9 mouse cellular contexts compared by ENCODE assay signal in genomic region chr10:83353680-83354332, GRCm38 (mm10). TPM values are rescaled to one million over a fixed set of nuclear protein-coding genes. Genes with fewer than 3 reads are reported as not detected.
DNase-seq lines count a peak whose midpoint lies in the region; ATAC-seq and TF ChIP-seq lines count a peak whose summit lies in the region.
"Had no signal": no experiment of that assay in that cellular context is flagged by ENCODE, and none has a peak within 500 bp of the region (broad histone marks: within the 10 kb centered on the region; RNA-seq: fewer than 3 reads in every experiment).

No protein-coding gene starts in this region.

- no peaks in the 10 kb centered on the region for H3K36me3 ChIP-seq in midbrain, embryonic 14.5 days (ENCODE audit: control insufficient read depth, insufficient read depth, low read length)
- no peaks in the 10 kb centered on the region for H3K36me3 ChIP-seq in midbrain, embryonic 13.5 days
- no peaks in the 10 kb centered on the region for H3K36me3 ChIP-seq in intestine, embryonic 15.5 days
- no peaks in the 10 kb centered on the region for H3K36me3 ChIP-seq in forebrain, embryonic 14.5 days (ENCODE audit: control insufficient read depth, insufficient read depth, low read length)
- H3K36me3 ChIP-seq: limb, embryonic 13.5 days had no signal

- no peak for TF ChIP-seq POLR2A in cerebellum, adult 2 months (IDR thresholded peaks at IDR 0.05; ENCODE audit: borderline replicate concordance, insufficient read depth, low read length)

- no peak overlapping the region for H3K9ac ChIP-seq in midbrain, embryonic 14.5 days (replicated peaks; ENCODE audit: low read length)
- H3K9ac ChIP-seq in midbrain, embryonic 13.5 days (replicated peaks), result no peak overlapping the region
- H3K9ac ChIP-seq in intestine, embryonic 15.5 days, result no peak overlapping the region
- no peak overlapping the region for H3K9ac ChIP-seq in forebrain, embryonic 14.5 days (ENCODE audit: low read length)
- H3K9ac ChIP-seq: limb, embryonic 13.5 days had no signal

- no peaks in the 10 kb centered on the region for H3K9me3 ChIP-seq in midbrain, embryonic 14.5 days (ENCODE audit: control insufficient read depth, low read length)
- H3K9me3 ChIP-seq in midbrain, embryonic 13.5 days, result no peaks in the 10 kb centered on the region
- H3K9me3 ChIP-seq in intestine, embryonic 15.5 days, result no peaks in the 10 kb centered on the region
- no peaks in the 10 kb centered on the region for H3K9me3 ChIP-seq in forebrain, embryonic 14.5 days (replicated peaks; ENCODE audit: control insufficient read depth, low read length)
- H3K9me3 ChIP-seq: limb, embryonic 13.5 days had no signal

- no peak for TF ChIP-seq CTCF in cerebellum, adult 2 months (IDR thresholded peaks at IDR 0.05; ENCODE audit: borderline replicate concordance, insufficient read depth, low read depth, low read length)

- H3K4me3 ChIP-seq in midbrain, embryonic 14.5 days (replicated peaks; ENCODE audit: low read depth, low read length), result no peak overlapping the region
- H3K4me3 ChIP-seq in midbrain, embryonic 13.5 days (replicated peaks), result no peak overlapping the region
- no peak overlapping the region for H3K4me3 ChIP-seq in intestine, embryonic 15.5 days (replicated peaks)
- no peak overlapping the region for H3K4me3 ChIP-seq in cerebellum, adult 2 months (replicated peaks; ENCODE audit: insufficient read depth, low read depth, low read length)
- no peak overlapping the region for H3K4me3 ChIP-seq in forebrain, embryonic 14.5 days (ENCODE audit: low read depth, low read length)
- H3K4me3 ChIP-seq: limb, embryonic 13.5 days had no signal

- peak overlapping the region; percentile 14; the same call in 1 of the 2 replicates for H3K27ac ChIP-seq in midbrain, embryonic 14.5 days (replicated peaks; ENCODE audit: low read depth, low read length)
- no peak overlapping the region for H3K27ac ChIP-seq in midbrain, embryonic 13.5 days
- no peak overlapping the region for H3K27ac ChIP-seq in intestine, embryonic 15.5 days
- no peak overlapping the region for H3K27ac ChIP-seq in cerebellum, adult 2 months (ENCODE audit: insufficient read depth, low read length)
- H3K27ac ChIP-seq in forebrain, embryonic 14.5 days (ENCODE audit: low read depth, low read length), result no peak overlapping the region
- H3K27ac ChIP-seq: limb, embryonic 13.5 days had no signal

- H3K4me1 ChIP-seq in midbrain, embryonic 14.5 days (ENCODE audit: control insufficient read depth, insufficient read depth, low read length), result no peaks in the 10 kb centered on the region
- 0 out of 2 replicates have a peak, but pooled peaks cover 4% of the 10 kb centered on the region for H3K4me1 ChIP-seq in midbrain, embryonic 13.5 days (replicated peaks)
- peaks cover 5% of the 10 kb centered on the region; the same call in 1 of the 2 replicates for H3K4me1 ChIP-seq in intestine, embryonic 15.5 days (replicated peaks)
- peaks cover 3% of the 10 kb centered on the region; the same call in 1 of the 2 replicates for H3K4me1 ChIP-seq in cerebellum, adult 2 months (ENCODE audit: control insufficient read depth, insufficient read depth, low read length)
- no peaks in the 10 kb centered on the region for H3K4me1 ChIP-seq in forebrain, embryonic 14.5 days (ENCODE audit: control insufficient read depth, insufficient read depth, low read length)

- no peak overlapping the region for H3K4me2 ChIP-seq in midbrain, embryonic 14.5 days (ENCODE audit: low read length)
- H3K4me2 ChIP-seq in midbrain, embryonic 13.5 days (replicated peaks), result no peak overlapping the region
- H3K4me2 ChIP-seq in intestine, embryonic 15.5 days (replicated peaks), result peak overlapping the region; percentile 30; the same call in 1 of the 2 replicates
- no peak overlapping the region for H3K4me2 ChIP-seq in forebrain, embryonic 14.5 days (ENCODE audit: low read length)
- H3K4me2 ChIP-seq: limb, embryonic 13.5 days had no signal

- no peak for ATAC-seq in midbrain, embryonic 14.5 days (ENCODE audit: low FRiP score, low TSS enrichment)
- ATAC-seq in midbrain, embryonic 13.5 days, result no peak
- ATAC-seq in intestine, embryonic 15.5 days, result no peak
- ATAC-seq in forebrain, embryonic 14.5 days, result no peak

- peak; percentile 17 for DNase-seq in midbrain, embryonic 14.5 days
- peak; percentile 30 for DNase-seq in gastrocnemius, postnatal 10 days
- DNase-seq in ovary, postnatal 36 days (ENCODE audit: low spot score), result peak; percentile 45
- no peak for DNase-seq in cerebellum, adult 2 months
- DNase-seq in layer of hippocampus, postnatal 36 days, result no peak
- DNase-seq in forebrain, embryonic 14.5 days (ENCODE audit: low spot score), result no peak

- no peaks in the 10 kb centered on the region for H3K27me3 ChIP-seq in midbrain, embryonic 14.5 days (ENCODE audit: control insufficient read depth, insufficient read depth, low read length)
- 0 out of 2 replicates have a peak, but pooled peaks cover 4% of the 10 kb centered on the region for H3K27me3 ChIP-seq in midbrain, embryonic 13.5 days
- H3K27me3 ChIP-seq in intestine, embryonic 15.5 days (replicated peaks), result no peaks in the 10 kb centered on the region; the same call in 1 of the 2 replicates
- H3K27me3 ChIP-seq in cerebellum, adult 2 months (ENCODE audit: control insufficient read depth, insufficient read depth, low read length), result no peaks in the 10 kb centered on the region
- H3K27me3 ChIP-seq in forebrain, embryonic 14.5 days (replicated peaks; ENCODE audit: control insufficient read depth, insufficient read depth, low read length), result no peaks in the 10 kb centered on the region

- WGBS in midbrain, embryonic 14.5 days, result 68% methylated on average over 14 of the region's 14 CpGs
- WGBS in midbrain, embryonic 13.5 days, result 62% methylated on average over 14 of the region's 14 CpGs
- 29% methylated on average over 14 of the region's 14 CpGs for WGBS in intestine, embryonic 15.5 days
- whole genome bisulfite sequencing in cerebellum, adult 2 months, result 47% methylated on average over 14 of the region's 14 CpGs
- WGBS in forebrain, embryonic 14.5 days, result 56% methylated on average over 14 of the region's 14 CpGs

RNA-seq across cellular contexts. Expression of gene D10Wsu102e, which starts 6.2 kb away (rescaled TPM):
- 1.0 and 1.1 TPM in 2 replicates for polyA plus RNA-seq in midbrain, embryonic 14.5 days (2014; fragmentation: Nextera tagmentation; extraction: Ambion mirVana)
- polyA plus RNA-seq in midbrain, embryonic 13.5 days (2015; fragmentation: Nextera tagmentation; extraction: Ambion mirVana), result 0.94 and 0.95 TPM in 2 replicates
- under 1 TPM; 0.78 to 0.90 TPM for total RNA-seq in gastrocnemius, postnatal 10 days (2021)
- 0.55 and 0.57 TPM in 2 replicates for polyA plus RNA-seq in intestine, embryonic 15.5 days (2015; fragmentation: Nextera tagmentation; extraction: Ambion mirVana)
- polyA plus RNA-seq in cerebellum, adult 2 months (2012; rRNA removed), result 1.7 and 1.9 TPM in 2 replicates
- 1 to 10 TPM; 2.9 to 4.0 TPM for total RNA-seq in layer of hippocampus, postnatal 36 days (2021)
- polyA plus RNA-seq in forebrain, embryonic 14.5 days (2014; fragmentation: Nextera tagmentation; extraction: Ambion mirVana), result 0.74 and 0.89 TPM in 2 replicates

RNA-seq across cellular contexts. Expression of gene Slc41a2, which starts 16.1 kb away (rescaled TPM):
- polyA plus RNA-seq in midbrain, embryonic 14.5 days (2014; fragmentation: Nextera tagmentation; extraction: Ambion mirVana), result 8.6 and 9.9 TPM in 2 replicates
- polyA plus RNA-seq in midbrain, embryonic 13.5 days (2015; fragmentation: Nextera tagmentation; extraction: Ambion mirVana), result 3.4 TPM in 2 replicates
- 1 to 10 TPM; 1.6 to 2.7 TPM for total RNA-seq in gastrocnemius, postnatal 10 days (2021)
- polyA plus RNA-seq in intestine, embryonic 15.5 days (2015; fragmentation: Nextera tagmentation; extraction: Ambion mirVana), result 0.72 and 0.73 TPM in 2 replicates
- 11.7 and 12.4 TPM in 2 replicates for polyA plus RNA-seq in cerebellum, adult 2 months (2012; rRNA removed)
- 10 to 100 TPM; 20.2 to 24.3 TPM for total RNA-seq in layer of hippocampus, postnatal 36 days (2021)
- polyA plus RNA-seq in forebrain, embryonic 14.5 days (2014; fragmentation: Nextera tagmentation; extraction: Ambion mirVana), result 3.6 and 5.3 TPM in 2 replicates

Comparison
In these comparisons a context has a peak if more than half of its experiments do, and no peak if none do; other contexts are left out.
1. DNase-seq: peak in midbrain, embryonic 14.5 days (single experiment), gastrocnemius, postnatal 10 days (single experiment) and ovary, postnatal 36 days (single experiment); none in cerebellum, adult 2 months (0 of 2), layer of hippocampus, postnatal 36 days (0 of 2) and forebrain, embryonic 14.5 days (single experiment).